Mouse (Mus musculus) gastrocnemius, adult 2 months (tissue): Measurements from ENCODE around the gene Nhlrc1. TPM values are rescaled to one million over a fixed set of nuclear protein-coding genes. Genes with fewer than 3 reads are reported as not detected.

Experiments used
- DNase-seq: peaks from one replicate; pipeline ENCODE4 v3.0.0; 2022
- H3K27ac ChIP-seq: fragments of 200-600 bp; 2 replicates; pipeline ENCODE4 v1.8.1; 2022; ENCODE audit warnings: mild to moderate bottlenecking
- H3K4me3 ChIP-seq: fragments of 200-600 bp; 2 replicates; pipeline ENCODE4 v1.8.1; 2022; ENCODE audit warnings: mild to moderate bottlenecking, moderate library complexity
- CTCF ChIP-seq: fragments of 200-600 bp; IDR thresholded peaks from 2 replicates; pipeline ENCODE4 v1.8.1; 2022; ENCODE audit warnings: antibody characterized with exemption, mild to moderate bottlenecking, moderate library complexity
- intact Hi-C: fragments of 180-260 bp; cut with DNase I; formaldehyde crosslinking; loops from one replicate; pipeline ENCODE4 v1.15.1; 2025
- total RNA-seq, 2 experiments: library from RNA; stranded (reverse); gene quantifications; 2 replicates each; pipeline ENCODE4 v1.2.3; 2021

Nhlrc1 gene
- total RNA-seq, 2 experiments from 2014 or later = 4.5 to 5.4 TPM

DNA sequence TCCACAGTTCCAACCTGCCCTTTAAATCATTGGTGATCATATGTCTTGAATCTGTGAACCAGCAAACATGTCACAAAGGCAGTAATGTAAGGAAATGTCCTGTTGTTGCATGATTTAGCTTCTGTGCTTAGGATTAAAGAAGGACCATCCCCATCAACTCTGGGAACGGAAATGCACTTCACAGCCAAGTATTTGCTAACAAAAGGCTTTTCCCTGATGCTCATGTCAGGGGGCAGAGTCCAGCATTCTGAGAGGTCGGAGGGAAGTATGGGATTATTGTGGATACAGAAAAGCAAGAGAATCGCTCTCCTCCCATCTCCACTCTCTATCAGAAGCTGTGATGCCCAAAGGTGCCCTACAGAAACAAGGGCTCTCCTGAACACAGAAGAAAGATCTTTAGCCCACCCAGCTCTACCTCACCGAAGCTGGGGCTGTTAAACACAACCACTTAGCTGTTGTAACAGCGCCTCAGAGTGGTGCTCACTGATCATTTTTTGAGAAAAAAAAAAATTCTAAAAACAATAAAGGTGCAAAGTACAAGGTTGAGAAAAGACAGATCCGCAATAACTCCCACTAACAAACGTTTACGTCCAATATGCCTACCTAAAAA, 27.5 kb upstream of the Nhlrc1 start:
- Histone ChIP-seq H3K4me3 (peak overlapping the region; percentile 98), H3K27ac (peak overlapping the region; percentile 80; the same call in 1 of the 2 replicates)
- 0 out of 2 replicates have a peak, but pooled peaks have one; percentile 4 for TF ChIP-seq CTCF
- DNase-seq = no peak
- intact Hi-C loops = no loop called here

DNA sequence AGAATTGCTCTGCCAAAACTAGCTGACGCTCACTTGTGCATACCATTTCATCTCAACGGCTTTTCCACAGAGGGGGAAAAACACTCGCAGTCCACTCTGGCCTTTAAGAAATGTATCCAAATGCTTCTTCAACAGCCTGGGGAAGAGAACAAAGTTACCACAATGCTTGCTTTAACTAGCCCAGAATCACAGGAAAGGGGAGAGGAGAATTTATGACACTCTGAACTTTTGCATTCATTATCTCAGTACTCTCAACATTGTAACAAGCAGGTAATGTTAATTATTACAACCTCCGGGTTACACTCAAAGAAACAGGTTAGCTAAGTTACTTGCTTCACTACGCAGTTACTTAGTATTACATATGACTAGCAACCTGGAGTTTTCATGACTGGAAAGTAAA, 25.4 kb upstream of the Nhlrc1 start:
- H3K4me3 ChIP-seq = no peak overlapping the region
- intact Hi-C loops = no loop called here
- no peak for DNase-seq
- H3K27ac ChIP-seq = no peak overlapping the region
- TF ChIP-seq CTCF = no peak

DNA sequence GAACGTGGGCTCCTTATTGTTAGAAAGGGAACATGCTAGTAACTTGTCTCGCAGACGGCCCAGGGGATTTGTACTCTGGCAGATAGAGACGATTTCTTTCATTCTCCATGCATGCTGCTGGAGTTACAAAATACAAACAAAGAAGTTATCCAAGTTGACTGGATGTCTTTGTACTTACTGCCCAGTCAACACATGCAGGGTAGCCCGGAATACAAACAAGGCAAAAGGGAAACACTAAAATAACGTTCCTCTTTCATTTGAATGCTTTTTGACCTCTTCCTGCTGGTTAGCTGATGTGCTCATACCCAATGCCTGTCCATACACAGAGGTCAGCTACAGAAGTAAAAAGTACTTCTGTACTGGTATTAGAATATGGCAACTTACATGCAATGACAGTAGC, 23.3 kb upstream of the Nhlrc1 start:
- no peak overlapping the region for H3K4me3 ChIP-seq
- H3K27ac ChIP-seq = no peak overlapping the region
- no peak for TF ChIP-seq CTCF
- intact Hi-C loops = no loop called here
- DNase-seq = no peak

DNA sequence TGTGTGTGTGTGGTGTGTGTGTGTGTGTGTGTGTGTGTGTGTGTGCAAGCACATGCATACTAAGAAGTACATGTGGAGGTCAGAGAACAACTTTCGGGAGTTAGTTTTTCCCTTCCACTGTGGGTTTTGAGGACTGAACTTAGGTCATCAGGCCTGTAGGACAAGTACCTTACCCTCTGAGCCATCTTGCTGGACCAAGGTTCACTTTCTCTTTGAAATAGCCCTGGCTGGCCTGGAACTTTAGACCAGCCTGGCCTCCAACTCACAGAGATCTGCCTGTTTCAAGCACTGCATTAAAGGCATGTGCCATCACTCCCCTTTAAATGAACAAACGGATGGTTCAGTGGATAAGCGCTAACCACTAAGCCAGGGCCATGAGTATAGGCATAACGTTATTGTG, 19.0 kb upstream of the Nhlrc1 start:
- intact Hi-C loops = no loop called here
- no peak for DNase-seq
- no peak overlapping the region for H3K4me3 ChIP-seq
- H3K27ac ChIP-seq = no peak overlapping the region
- no peak for TF ChIP-seq CTCF

DNA sequence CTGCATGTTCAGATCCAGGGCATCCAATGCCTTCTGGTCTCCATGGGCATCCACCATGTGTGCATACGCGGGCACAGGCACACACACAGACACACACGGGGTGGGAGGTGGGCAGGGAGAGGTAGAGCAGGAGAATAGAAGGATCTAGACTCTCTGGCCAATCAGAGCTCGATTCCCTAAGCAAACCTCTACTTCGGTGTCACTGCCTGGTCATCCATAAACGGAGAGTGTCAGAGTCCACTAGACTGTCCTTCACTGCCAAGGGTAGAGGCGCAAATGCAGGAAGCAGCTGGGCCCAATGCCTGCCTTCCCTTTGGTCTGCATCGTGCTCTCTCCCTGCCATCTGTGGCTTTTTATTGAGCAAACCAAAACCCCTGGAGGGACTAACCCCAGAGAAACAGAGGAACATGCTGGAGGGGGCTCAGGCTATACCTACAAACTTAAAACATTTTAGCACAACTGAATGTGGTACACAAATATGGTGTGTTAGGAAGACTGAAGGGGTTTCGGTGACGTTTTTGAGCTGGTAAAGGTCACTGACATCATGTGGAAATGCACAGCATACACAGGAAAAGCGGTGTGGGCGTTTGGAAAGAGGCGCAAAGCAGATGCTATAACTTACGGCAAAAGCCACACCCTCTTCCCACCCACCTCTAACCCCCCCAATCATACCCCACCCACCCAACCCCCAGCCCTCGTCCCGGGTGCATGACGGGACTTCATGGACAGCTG, 15.9 kb upstream of the Nhlrc1 start:
- Histone ChIP-seq H3K27ac (no peak overlapping the region), H3K4me3 (no peak overlapping the region)
- intact Hi-C loops = no loop called here
- TF ChIP-seq CTCF = no peak
- no peak for DNase-seq

DNA sequence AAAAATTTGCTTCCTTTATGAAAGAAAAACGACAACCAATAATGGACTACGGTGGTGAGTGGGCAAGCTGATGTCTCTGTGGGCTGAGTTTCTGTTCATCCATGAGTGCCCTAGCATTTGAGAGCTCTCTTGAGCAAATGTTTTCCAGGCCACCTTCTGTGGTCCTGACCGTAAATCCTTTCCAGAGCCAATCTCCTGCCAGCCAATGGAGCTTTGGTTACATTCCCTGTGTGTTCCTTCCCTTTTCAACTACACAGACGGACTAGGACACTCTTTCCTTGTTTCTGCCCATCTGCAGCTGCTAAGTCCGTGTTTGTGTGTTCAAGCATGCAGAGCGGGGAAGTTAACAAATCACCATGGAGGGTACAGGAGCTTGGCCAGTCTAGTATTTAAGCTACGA, 6.1 kb upstream of the Nhlrc1 start:
- no peak overlapping the region for H3K4me3 ChIP-seq
- DNase-seq = no peak
- H3K27ac ChIP-seq = no peak overlapping the region
- TF ChIP-seq CTCF = no peak
- intact Hi-C loops = no loop called here

DNA sequence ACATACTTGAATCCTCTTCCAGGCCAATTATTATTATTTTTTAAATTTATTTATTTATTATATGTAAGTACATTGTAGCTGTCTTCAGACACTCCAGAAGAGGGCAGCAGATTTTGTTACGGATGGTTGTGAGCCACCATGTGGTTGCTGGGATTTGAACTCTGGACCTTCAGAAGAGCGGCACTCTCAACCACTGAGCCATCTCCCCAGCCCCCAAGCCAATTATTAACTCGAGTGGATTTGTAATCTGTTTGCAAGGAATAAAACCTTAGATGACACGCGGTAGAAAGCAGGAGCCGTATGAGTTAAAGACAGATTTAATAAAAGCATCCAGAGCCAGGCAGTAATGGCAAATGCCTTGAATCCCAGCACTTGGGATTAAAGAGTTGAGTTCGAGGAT, 5.1 kb upstream of the Nhlrc1 start:
- H3K27ac ChIP-seq = no peak overlapping the region
- TF ChIP-seq CTCF = no peak
- no peak overlapping the region for H3K4me3 ChIP-seq
- DNase-seq = no peak
- intact Hi-C loops = no loop called here

DNA sequence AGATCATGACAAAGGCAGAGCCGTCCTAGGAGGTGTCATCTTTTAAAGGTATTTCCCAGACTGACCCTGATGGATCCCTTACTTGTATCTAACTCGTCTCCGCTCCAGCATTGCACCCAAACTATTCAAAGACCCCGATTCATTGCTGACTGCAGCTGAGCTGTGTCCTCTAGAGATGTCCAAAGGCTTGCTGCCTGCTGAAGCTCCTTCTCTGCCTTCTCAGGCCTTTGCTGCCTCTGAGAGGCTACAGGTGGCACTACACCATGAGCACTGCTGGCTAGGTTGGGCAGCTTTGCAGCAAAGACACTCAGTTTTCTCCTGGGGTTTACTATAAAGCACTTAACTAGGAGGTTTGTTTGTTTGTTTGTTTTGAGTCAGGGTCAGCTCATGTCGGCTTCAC, 2.6 kb upstream of the Nhlrc1 start:
- peak; percentile 88 for TF ChIP-seq CTCF
- DNase-seq = peak; percentile 53
- intact Hi-C loops = no loop called here
- no peak overlapping the region for H3K27ac ChIP-seq
- no peak overlapping the region for H3K4me3 ChIP-seq

DNA sequence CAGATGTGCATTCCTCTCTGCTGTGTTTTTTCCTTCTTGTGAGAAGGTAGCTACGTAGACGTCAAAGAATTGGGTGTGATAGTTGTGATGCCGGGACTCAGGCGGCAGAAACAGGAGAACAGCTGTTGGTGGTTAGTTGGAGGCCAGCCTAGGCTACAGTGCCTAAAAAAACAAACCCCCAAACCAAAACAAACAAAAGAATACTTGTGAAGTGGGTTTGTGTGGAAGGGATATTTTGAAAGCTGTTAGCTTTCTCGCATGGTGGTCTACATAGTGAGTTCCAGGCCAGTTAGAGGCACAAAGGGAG, 498 bp upstream of the Nhlrc1 start:
- intact Hi-C loops = loop anchor here (2.0 kb wide), 2 partner anchors 84 to 176 kb away; no protein-coding TSS in a partner anchor
- peak overlapping the region; percentile 91 for H3K27ac ChIP-seq
- H3K4me3 ChIP-seq = peak overlapping the region; percentile 89
- TF ChIP-seq CTCF = no peak
- no peak for DNase-seq

DNA sequence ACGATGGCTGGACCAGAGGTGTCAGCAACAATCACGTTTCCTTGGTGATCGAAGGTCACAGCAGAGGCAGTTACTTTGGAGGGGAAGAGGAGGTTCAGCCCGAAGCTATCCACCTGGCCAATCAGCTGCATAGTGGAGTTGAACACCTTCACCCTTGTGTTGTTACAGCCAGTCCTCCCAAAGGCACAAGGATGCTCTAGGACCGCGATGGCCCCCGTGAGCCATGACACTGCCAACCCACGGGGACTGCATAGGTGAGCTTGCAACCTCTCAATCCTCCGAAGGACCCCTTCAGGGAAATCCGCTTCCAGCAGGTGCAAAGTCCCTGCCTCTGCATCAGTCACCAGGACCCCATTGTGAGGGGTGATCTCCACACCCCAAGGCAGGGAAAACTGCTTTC, 910 bp downstream of the Nhlrc1 start:
- Histone ChIP-seq H3K27ac (peak overlapping the region; percentile 91), H3K4me3 (peak overlapping the region; percentile 89)
- intact Hi-C loops = loop anchor here (2.0 kb wide), 2 partner anchors 83 to 175 kb away; no protein-coding TSS in a partner anchor
- DNase-seq = no peak
- no peak for TF ChIP-seq CTCF

DNA sequence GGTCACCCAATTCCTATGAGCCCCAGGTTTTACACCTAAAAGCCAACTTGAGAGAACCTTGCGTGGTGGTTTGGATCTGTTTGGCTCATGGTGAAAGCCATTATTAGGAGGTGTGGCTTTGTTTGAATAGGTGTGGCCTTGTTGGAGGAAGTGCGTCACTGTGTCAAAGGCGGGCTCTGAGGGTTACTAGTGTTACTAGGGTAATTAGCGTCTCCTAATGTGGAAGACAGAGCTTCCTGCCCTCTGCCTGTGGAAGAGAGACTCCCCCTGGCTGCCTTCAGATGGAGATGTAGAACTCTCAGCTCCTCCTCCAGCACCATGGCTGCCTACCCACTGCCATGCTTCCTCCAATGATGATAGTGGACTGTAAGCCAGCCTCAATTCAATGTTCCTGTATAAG, 13.1 kb downstream of the Nhlrc1 start:
- Histone ChIP-seq H3K4me3 (no peak overlapping the region), H3K27ac (no peak overlapping the region)
- DNase-seq = no peak
- TF ChIP-seq CTCF = peak; percentile 2; the same call in 1 of the 2 replicates
- intact Hi-C loops = no loop called here

DNA sequence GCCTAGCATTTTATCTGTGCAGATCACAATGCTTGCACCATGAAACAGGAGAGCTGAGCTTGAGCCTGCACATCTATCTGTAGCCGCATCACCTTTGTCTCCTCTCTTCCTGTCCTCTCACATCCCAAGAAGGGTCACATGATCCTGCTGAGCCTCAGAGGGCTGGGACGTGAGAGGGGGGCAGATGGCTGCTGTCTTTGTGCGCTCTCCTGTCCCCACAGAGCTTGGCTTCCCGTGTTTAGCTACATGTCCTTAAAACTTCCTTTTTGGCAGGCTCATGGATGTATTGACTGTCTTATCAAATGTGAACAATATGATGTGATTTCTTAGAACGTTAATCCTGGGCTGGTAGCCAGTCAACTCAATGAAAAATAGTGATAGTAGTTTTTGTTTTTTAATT, 15.2 kb downstream of the Nhlrc1 start:
- no peak for TF ChIP-seq CTCF
- Histone ChIP-seq H3K27ac (no peak overlapping the region), H3K4me3 (no peak overlapping the region)
- intact Hi-C loops = no loop called here
- no peak for DNase-seq

DNA sequence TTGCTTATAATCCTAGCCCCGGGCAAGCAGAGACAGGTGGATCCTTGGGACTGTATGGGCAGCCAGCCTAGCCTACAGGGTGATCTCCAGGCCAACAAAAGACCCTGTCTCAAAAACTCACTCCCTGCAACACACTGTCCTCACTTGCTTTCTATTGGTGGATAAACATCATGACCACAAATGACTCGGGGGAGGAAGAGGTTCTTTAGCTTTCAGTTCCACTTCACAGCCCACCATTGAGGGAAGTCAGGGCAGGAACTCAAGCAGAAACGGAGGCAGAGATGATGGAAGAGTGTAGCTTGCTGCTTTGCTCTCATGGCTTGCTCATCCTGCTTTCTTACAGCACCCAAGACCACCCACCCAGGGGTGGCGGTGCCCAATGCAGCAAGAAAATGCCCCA, 17.3 kb downstream of the Nhlrc1 start:
- no peak overlapping the region for H3K4me3 ChIP-seq
- intact Hi-C loops = no loop called here

DNA sequence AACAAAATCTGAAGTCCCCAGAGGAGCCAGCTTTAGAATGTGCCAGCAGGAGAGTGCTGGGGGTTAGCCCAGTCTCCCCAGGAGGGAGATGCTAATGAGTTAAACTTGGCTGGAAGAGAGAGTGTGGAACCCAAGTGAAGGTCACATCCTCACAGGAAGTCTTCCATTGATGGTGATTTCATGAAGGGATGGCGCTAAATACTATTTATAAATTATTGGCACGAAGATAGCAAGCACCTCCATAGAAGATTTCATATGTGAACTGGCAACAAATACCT, 21.4 kb downstream of the Nhlrc1 start:
- H3K27ac ChIP-seq = no peak overlapping the region
- TF ChIP-seq CTCF = no peak
- no peak for DNase-seq
- H3K4me3 ChIP-seq = no peak overlapping the region
- intact Hi-C loops = no loop called here

More for the DNA sequence above, 17.3 kb downstream of the Nhlrc1 start:
- no peak for TF ChIP-seq CTCF
- no peak for DNase-seq
- H3K27ac ChIP-seq = no peak overlapping the region
